Mouse (Mus musculus): ENCODE results near the gene Fam107b. TPM values are rescaled to one million over a fixed set of nuclear protein-coding genes. Genes with fewer than 3 reads are reported as not detected.

Gene Fam107b
- polyA plus RNA-seq, 1 experiment from 2014 or later: 75.4 TPM

- Histone ChIP-seq H3K27me3 (replicated peaks; ENCODE audit: control insufficient read depth, insufficient read depth, low read length) (no peaks in the 10 kb centered on the region), H3K4me3 (ENCODE audit: low read depth, low read length) (no peak overlapping the region), H3K4me2 (ENCODE audit: low read length) (no peak overlapping the region), H3K9me3 (replicated peaks; ENCODE audit: control insufficient read depth, low read length) (no peaks in the 10 kb centered on the region), H3K36me3 (ENCODE audit: control insufficient read depth, insufficient read depth, low read length) (no peaks in the 10 kb centered on the region), H3K9ac (ENCODE audit: low read length) (no peak overlapping the region), H3K4me1 (ENCODE audit: control insufficient read depth, insufficient read depth, low read length) (no peaks in the 10 kb centered on the region), H3K27ac (ENCODE audit: low read depth, low read length) (no peak overlapping the region)
- ATAC-seq (no peak), DNase-seq (ENCODE audit: low spot score) (no peak)
These were observed 72.7 kb downstream of the Fam107b start for GRCm38 (mm10) chr2:3642949-3643348.

- 91% methylated on average over 4 of the region's 4 CpGs for WGBS
- H3K27me3 ChIP-seq (replicated peaks; ENCODE audit: control insufficient read depth, insufficient read depth, low read length): no peaks in the 10 kb centered on the region
- no peak for ATAC-seq
These were observed 75.5 kb downstream of the Fam107b start for GRCm38 (mm10) chr2:3645741-3646140.

GRCm38 (mm10) chr2:3649171-3649570, 78.9 kb downstream of the Fam107b start:
- WGBS: 88% methylated on average over 5 of the region's 5 CpGs
- H3K36me3 ChIP-seq (ENCODE audit: control insufficient read depth, insufficient read depth, low read length): no peaks in the 10 kb centered on the region
- H3K27me3 ChIP-seq (replicated peaks; ENCODE audit: control insufficient read depth, insufficient read depth, low read length): no peaks in the 10 kb centered on the region
- H3K9ac ChIP-seq (ENCODE audit: low read length): no peak overlapping the region
- ATAC-seq (no peak), DNase-seq (ENCODE audit: low spot score) (no peak)
- no peak overlapping the region for H3K4me3 ChIP-seq (ENCODE audit: low read depth, low read length)
- H3K4me1 ChIP-seq (ENCODE audit: control insufficient read depth, insufficient read depth, low read length): no peaks in the 10 kb centered on the region
- no peak overlapping the region for H3K4me2 ChIP-seq (ENCODE audit: low read length)
- H3K9me3 ChIP-seq (replicated peaks; ENCODE audit: control insufficient read depth, low read length): no peaks in the 10 kb centered on the region
- no peak overlapping the region for H3K27ac ChIP-seq (ENCODE audit: low read depth, low read length)

More at GRCm38 (mm10) chr2:3645741-3646140, 75.5 kb downstream of the Fam107b start:
- Histone ChIP-seq H3K9ac (ENCODE audit: low read length) (no peak overlapping the region), H3K9me3 (replicated peaks; ENCODE audit: control insufficient read depth, low read length) (no peaks in the 10 kb centered on the region), H3K36me3 (ENCODE audit: control insufficient read depth, insufficient read depth, low read length) (no peaks in the 10 kb centered on the region), H3K4me1 (ENCODE audit: control insufficient read depth, insufficient read depth, low read length) (no peaks in the 10 kb centered on the region), H3K27ac (ENCODE audit: low read depth, low read length) (no peak overlapping the region), H3K4me3 (ENCODE audit: low read depth, low read length) (no peak overlapping the region), H3K4me2 (ENCODE audit: low read length) (no peak overlapping the region)
- no peak for DNase-seq (ENCODE audit: low spot score)

GRCm38 (mm10) chr2:3654606-3655005, 84.3 kb downstream of the Fam107b start:
- Histone ChIP-seq H3K4me3 (ENCODE audit: low read depth, low read length) (no peak overlapping the region), H3K9ac (ENCODE audit: low read length) (no peak overlapping the region), H3K27ac (ENCODE audit: low read depth, low read length) (no peak overlapping the region), H3K9me3 (replicated peaks; ENCODE audit: control insufficient read depth, low read length) (no peaks in the 10 kb centered on the region), H3K4me1 (ENCODE audit: control insufficient read depth, insufficient read depth, low read length) (no peaks in the 10 kb centered on the region), H3K4me2 (ENCODE audit: low read length) (no peak overlapping the region), H3K36me3 (ENCODE audit: control insufficient read depth, insufficient read depth, low read length) (no peaks in the 10 kb centered on the region), H3K27me3 (replicated peaks; ENCODE audit: control insufficient read depth, insufficient read depth, low read length) (no peaks in the 10 kb centered on the region)
- DNase-seq (ENCODE audit: low spot score) (no peak), ATAC-seq (no peak)

- Histone ChIP-seq H3K27ac (ENCODE audit: low read depth, low read length) (no peak overlapping the region), H3K4me2 (ENCODE audit: low read length) (no peak overlapping the region), H3K4me1 (ENCODE audit: control insufficient read depth, insufficient read depth, low read length) (no peaks in the 10 kb centered on the region), H3K4me3 (ENCODE audit: low read depth, low read length) (no peak overlapping the region), H3K9ac (ENCODE audit: low read length) (no peak overlapping the region), H3K36me3 (ENCODE audit: control insufficient read depth, insufficient read depth, low read length) (no peaks in the 10 kb centered on the region), H3K27me3 (replicated peaks; ENCODE audit: control insufficient read depth, insufficient read depth, low read length) (no peaks in the 10 kb centered on the region), H3K9me3 (replicated peaks; ENCODE audit: control insufficient read depth, low read length) (no peaks in the 10 kb centered on the region)
- DNase-seq (ENCODE audit: low spot score): no peak
- 82% methylated on average over 3 of the region's 3 CpGs for WGBS
- no peak for ATAC-seq
These were observed 85.8 kb downstream of the Fam107b start for GRCm38 (mm10) chr2:3656091-3656490.

- Histone ChIP-seq H3K4me1 (ENCODE audit: control insufficient read depth, insufficient read depth, low read length) (no peaks in the 10 kb centered on the region), H3K9me3 (replicated peaks; ENCODE audit: control insufficient read depth, low read length) (no peaks in the 10 kb centered on the region), H3K4me3 (ENCODE audit: low read depth, low read length) (no peak overlapping the region), H3K36me3 (ENCODE audit: control insufficient read depth, insufficient read depth, low read length) (no peaks in the 10 kb centered on the region), H3K9ac (ENCODE audit: low read length) (no peak overlapping the region), H3K27ac (ENCODE audit: low read depth, low read length) (no peak overlapping the region), H3K4me2 (ENCODE audit: low read length) (no peak overlapping the region), H3K27me3 (replicated peaks; ENCODE audit: control insufficient read depth, insufficient read depth, low read length) (no peaks in the 10 kb centered on the region)
- 91% methylated on average over 6 of the region's 6 CpGs for WGBS
- no peak for ATAC-seq
- DNase-seq (ENCODE audit: low spot score): no peak
These were observed 86.5 kb downstream of the Fam107b start for GRCm38 (mm10) chr2:3656834-3657233.

- ATAC-seq: no peak
- Histone ChIP-seq H3K9me3 (replicated peaks; ENCODE audit: control insufficient read depth, low read length) (no peaks in the 10 kb centered on the region), H3K4me1 (ENCODE audit: control insufficient read depth, insufficient read depth, low read length) (no peaks in the 10 kb centered on the region), H3K4me2 (ENCODE audit: low read length) (no peak overlapping the region), H3K4me3 (ENCODE audit: low read depth, low read length) (no peak overlapping the region), H3K27ac (ENCODE audit: low read depth, low read length) (no peak overlapping the region), H3K36me3 (ENCODE audit: control insufficient read depth, insufficient read depth, low read length) (no peaks in the 10 kb centered on the region), H3K27me3 (replicated peaks; ENCODE audit: control insufficient read depth, insufficient read depth, low read length) (no peaks in the 10 kb centered on the region), H3K9ac (ENCODE audit: low read length) (no peak overlapping the region)
- 85% methylated on average over 5 of the region's 5 CpGs for WGBS
- DNase-seq (ENCODE audit: low spot score): no peak
These were observed 87.1 kb downstream of the Fam107b start for GRCm38 (mm10) chr2:3657376-3657775.

GRCm38 (mm10) chr2:3657811-3658730, 87.8 kb downstream of the Fam107b start:
- 70% methylated on average over 11 of the region's 11 CpGs for WGBS
- H3K27me3 ChIP-seq (replicated peaks; ENCODE audit: control insufficient read depth, insufficient read depth, low read length): no peaks in the 10 kb centered on the region
- no peak overlapping the region for H3K4me3 ChIP-seq (ENCODE audit: low read depth, low read length)
- no peak for DNase-seq (ENCODE audit: low spot score)
- no peaks in the 10 kb centered on the region for H3K4me1 ChIP-seq (ENCODE audit: control insufficient read depth, insufficient read depth, low read length)
- H3K9me3 ChIP-seq (replicated peaks; ENCODE audit: control insufficient read depth, low read length): no peaks in the 10 kb centered on the region
- H3K27ac ChIP-seq (ENCODE audit: low read depth, low read length): no peak overlapping the region
- no peak overlapping the region for H3K9ac ChIP-seq (ENCODE audit: low read length)
- no peak overlapping the region for H3K4me2 ChIP-seq (ENCODE audit: low read length)
- ATAC-seq: no peak
- H3K36me3 ChIP-seq (ENCODE audit: control insufficient read depth, insufficient read depth, low read length): no peaks in the 10 kb centered on the region

- no peak overlapping the region for H3K9ac ChIP-seq (ENCODE audit: low read length)
- H3K27ac ChIP-seq (ENCODE audit: low read depth, low read length): no peak overlapping the region
- H3K4me1 ChIP-seq (ENCODE audit: control insufficient read depth, insufficient read depth, low read length): no peaks in the 10 kb centered on the region
- no peaks in the 10 kb centered on the region for H3K9me3 ChIP-seq (replicated peaks; ENCODE audit: control insufficient read depth, low read length)
- WGBS: 7% methylated on average over 4 of the region's 4 CpGs
- H3K4me2 ChIP-seq (ENCODE audit: low read length): no peak overlapping the region
- no peaks in the 10 kb centered on the region for H3K36me3 ChIP-seq (ENCODE audit: control insufficient read depth, insufficient read depth, low read length)
- DNase-seq (ENCODE audit: low spot score) (no peak), ATAC-seq (peak; percentile 40; the same call in 1 of the 2 replicates)
- H3K27me3 ChIP-seq (replicated peaks; ENCODE audit: control insufficient read depth, insufficient read depth, low read length): no peaks in the 10 kb centered on the region
- no peak overlapping the region for H3K4me3 ChIP-seq (ENCODE audit: low read depth, low read length)
These were observed 88.6 kb downstream of the Fam107b start for GRCm38 (mm10) chr2:3658900-3659299.
